Mouse (Mus musculus) cerebellum, adult 2 months (tissue): ENCODE data around the gene Tpt1.

Experiments used
- CTCF ChIP-seq: fragments of 200-500 bp; IDR thresholded peaks from 2 replicates; pipeline ENCODE4 v1.5.1; 2011; ENCODE audit warnings: low read depth, mild to moderate bottlenecking, control low read depth, low read length, moderate library complexity, borderline replicate concordance; ENCODE audit not compliant: insufficient read depth
- POLR2A ChIP-seq: fragments of 200-500 bp; IDR thresholded peaks from 2 replicates; pipeline ENCODE4 v1.6.1; 2011; ENCODE audit warnings: low read length, control low read depth, borderline replicate concordance; ENCODE audit not compliant: insufficient read depth

GRCm38 (mm10) chr14:75849842-75850568, 5.1 kb downstream of the Tpt1 start:
- TF ChIP-seq CTCF (no peak), POLR2A (no peak)
